In genomic region chr7:120677001-120677643, GRCm38 (mm10) we compare ENCODE assay signal across 8 mouse cellular contexts. TPM values are rescaled to one million over a fixed set of nuclear protein-coding genes. Genes with fewer than 3 reads are reported as not detected.
A peak's percentile ranks its signal among the peaks of the same experiment; 100 is the strongest.
DNase-seq lines count a peak whose midpoint lies in the region; ATAC-seq and TF ChIP-seq lines count a peak whose summit lies in the region.

TSS of gene Mosmo (plus strand) at chr7:120677618.

- H3K27me3 ChIP-seq in embryonic facial prominence, embryonic 10.5 days (replicated peaks; ENCODE audit: low read depth, poor library complexity, severe bottlenecking) = no peaks in the 10 kb centered on the region
- H3K27me3 ChIP-seq in intestine, postnatal 0 days (replicated peaks; ENCODE audit: control insufficient read depth, insufficient read depth, low read length) = no peaks in the 10 kb centered on the region
- H3K27me3 ChIP-seq in limb, embryonic 10.5 days (ENCODE audit: low read depth, poor library complexity, severe bottlenecking) = no peaks in the 10 kb centered on the region
- no peaks in the 10 kb centered on the region for H3K27me3 ChIP-seq in midbrain, embryonic 12.5 days

- 1% methylated on average over 44 of the region's 44 CpGs for WGBS in embryonic facial prominence, embryonic 10.5 days
- under 1% methylated on average over 38 of the region's 44 CpGs for WGBS in intestine, postnatal 0 days
- 4% methylated on average over 44 of the region's 44 CpGs for WGBS in limb, embryonic 10.5 days
- WGBS in midbrain, embryonic 12.5 days = 1% methylated on average over 23 of the region's 44 CpGs

- no peaks in the 10 kb centered on the region for H3K9me3 ChIP-seq in embryonic facial prominence, embryonic 10.5 days
- H3K9me3 ChIP-seq in intestine, postnatal 0 days (ENCODE audit: control insufficient read depth) = no peaks in the 10 kb centered on the region
- H3K9me3 ChIP-seq in limb, embryonic 10.5 days (replicated peaks) = no peaks in the 10 kb centered on the region
- no peaks in the 10 kb centered on the region for H3K9me3 ChIP-seq in midbrain, embryonic 12.5 days

- H3K4me3 ChIP-seq in embryonic facial prominence, embryonic 10.5 days = peak within 1 kb of the TSS; percentile 95
- peak within 1 kb of the TSS; percentile 91 for H3K4me3 ChIP-seq in intestine, postnatal 0 days (ENCODE audit: low read depth, low read length)
- H3K4me3 ChIP-seq in limb, embryonic 10.5 days = peak within 1 kb of the TSS; percentile 94
- H3K4me3 ChIP-seq in midbrain, embryonic 12.5 days = peak within 1 kb of the TSS; percentile 89

- DNase-seq in layer of hippocampus, adult 11-12 months (ENCODE audit: low spot score) = peak; percentile 60
- DNase-seq in layer of hippocampus, adult 9-10 months (ENCODE audit: low spot score) = no peak
- peak; percentile 88 for DNase-seq in embryonic facial prominence, embryonic 10.5 days (ENCODE audit: low spot score)
- DNase-seq in limb, embryonic 10.5 days (ENCODE audit: low spot score) = peak; percentile 89
- peak; percentile 60 for DNase-seq in spleen, adult 12 weeks (ENCODE audit: low spot score)

- H3K4me1 ChIP-seq in embryonic facial prominence, embryonic 10.5 days = peaks cover 26% of the 10 kb centered on the region
- no peaks in the 10 kb centered on the region for H3K4me1 ChIP-seq in intestine, postnatal 0 days (replicated peaks; ENCODE audit: control insufficient read depth, insufficient read depth, low read length)
- peaks cover 26% of the 10 kb centered on the region for H3K4me1 ChIP-seq in limb, embryonic 10.5 days
- peaks cover 28% of the 10 kb centered on the region for H3K4me1 ChIP-seq in midbrain, embryonic 12.5 days

- peak within 1 kb of the TSS; percentile 95 for H3K27ac ChIP-seq in embryonic facial prominence, embryonic 10.5 days (replicated peaks)
- H3K27ac ChIP-seq in intestine, postnatal 0 days (ENCODE audit: low read depth, low read length) = peak within 1 kb of the TSS; percentile 62
- H3K27ac ChIP-seq in limb, embryonic 10.5 days = peak within 1 kb of the TSS; percentile 96
- peak within 1 kb of the TSS; percentile 83 for H3K27ac ChIP-seq in midbrain, embryonic 12.5 days (replicated peaks)

- H3K36me3 ChIP-seq in embryonic facial prominence, embryonic 10.5 days (replicated peaks) = no peaks in the 10 kb centered on the region
- no peaks in the 10 kb centered on the region for H3K36me3 ChIP-seq in intestine, postnatal 0 days (ENCODE audit: control insufficient read depth, insufficient read depth)
- H3K36me3 ChIP-seq in limb, embryonic 10.5 days = 0 out of 2 replicates have a peak, but pooled peaks cover under 1% of the 10 kb centered on the region
- no peaks in the 10 kb centered on the region for H3K36me3 ChIP-seq in midbrain, embryonic 12.5 days

- H3K9ac ChIP-seq in intestine, postnatal 0 days (ENCODE audit: low read depth, low read length) = peak within 1 kb of the TSS; percentile 80
- H3K9ac ChIP-seq in midbrain, embryonic 12.5 days (replicated peaks) = peak within 1 kb of the TSS; percentile 93

- peak; percentile 71 for ATAC-seq in granulocyte monocyte progenitor cell, adult 5-6 weeks (replicated peaks; ENCODE audit: poor library complexity, severe bottlenecking)
- peak; percentile 93 for ATAC-seq in intestine, postnatal 0 days
- ATAC-seq in midbrain, embryonic 12.5 days (ENCODE audit: low FRiP score, low read depth) = peak; percentile 99

- peak; percentile 10; the same call in 1 of the 2 replicates for TF ChIP-seq CTCF in intestine, postnatal 0 days (IDR thresholded peaks at IDR 0.05; ENCODE audit: low read depth)

- peak within 1 kb of the TSS; percentile 83 for H3K4me2 ChIP-seq in intestine, postnatal 0 days (replicated peaks; ENCODE audit: low read depth)
- H3K4me2 ChIP-seq in midbrain, embryonic 12.5 days (replicated peaks) = peak within 1 kb of the TSS; percentile 75

RNA-seq across cellular contexts. Expression of gene Mosmo, which starts in this region (rescaled TPM):
- 13.3 and 15.1 TPM in 2 replicates for polyA plus RNA-seq in embryonic facial prominence, embryonic 10.5 days (2016; fragmentation: Nextera tagmentation; extraction: Ambion mirVana)
- 16.8 and 48.8 TPM in 2 replicates for total RNA-seq in granulocyte monocyte progenitor cell, adult 5-6 weeks (2014; fragmentation: Nextera tagmentation)
- 12.7 and 15.7 TPM in 2 replicates for total RNA-seq in granulocyte monocyte progenitor cell, adult 5-6 weeks (2017)
- polyA plus RNA-seq in intestine, postnatal 0 days (2015; fragmentation: Nextera tagmentation; extraction: Ambion mirVana) = 7.0 and 7.4 TPM in 2 replicates
- polyA plus RNA-seq in limb, embryonic 10.5 days (2016; fragmentation: Nextera tagmentation; extraction: Ambion mirVana) = 13.5 and 13.9 TPM in 2 replicates
- polyA plus RNA-seq in midbrain, embryonic 12.5 days (2016; fragmentation: Nextera tagmentation; extraction: Ambion mirVana) = 14.7 and 18.3 TPM in 2 replicates
